Mouse (Mus musculus) MEL (cell line): Measurements from ENCODE around the gene Aff4. TPM values are rescaled to one million over a fixed set of nuclear protein-coding genes. Genes with fewer than 3 reads are reported as not detected.

ENCODE experiments used
- DNase-seq: peaks from one replicate; pipeline ENCODE4 v3.0.0; 2011; ENCODE audit warnings: low read depth, low spot score
- H3K27ac ChIP-seq: 2 replicates; pipeline ENCODE4 v1.5.1; 2012; ENCODE audit warnings: low read depth, mild to moderate bottlenecking, control low read depth, low read length, moderate library complexity; ENCODE audit not compliant: control insufficient read depth
- H3K27me3 ChIP-seq, 2 experiments: fragments of 150-350 bp in 1 of 2; sonication (generic) in 1 of 2; 2 replicates each; pipeline ENCODE4 v1.6.1; 2012; ENCODE audit warnings: low read length in 2 of 2, mild to moderate bottlenecking in 2 of 2, improper control_type of control experiment in 1 of 2, moderate library complexity in 1 of 2; ENCODE audit not compliant: insufficient read depth in 2 of 2, control insufficient read depth in 1 of 2
- H3K36me3 ChIP-seq, 2 experiments: 2 replicates each; pipeline ENCODE4 v1.6.1; 2012 to 2014; ENCODE audit warnings: low read length in 2 of 2, improper control_type of control experiment in 1 of 2, inconsistent platforms in 1 of 2, mild to moderate bottlenecking in 1 of 2; ENCODE audit not compliant: insufficient read depth in 2 of 2, control insufficient read depth in 1 of 2
- H3K4me1 ChIP-seq, 2 experiments: fragments of 150-350 bp in 1 of 2; sonication (generic) in 1 of 2; 2 replicates each; pipeline ENCODE4 v1.6.1; 2012; ENCODE audit warnings: low read length in 2 of 2, improper control_type of control experiment in 1 of 2, mild to moderate bottlenecking in 1 of 2; ENCODE audit not compliant: insufficient read depth in 2 of 2, control insufficient read depth in 1 of 2
- H3K4me3 ChIP-seq, 2 experiments: fragments of 150-350 bp in 1 of 2; sonication (generic) in 1 of 2; 2 replicates each; pipeline ENCODE4 v1.5.1; 2012; ENCODE audit warnings: low read depth in 2 of 2, low read length in 2 of 2, mild to moderate bottlenecking in 2 of 2, moderate library complexity in 2 of 2, control low read depth in 1 of 2, improper control_type of control experiment in 1 of 2; ENCODE audit not compliant: control insufficient read depth in 1 of 2, insufficient read depth in 1 of 2
- H3K79me2 ChIP-seq: 2 replicates; pipeline ENCODE4 v1.6.1; 2012; ENCODE audit warnings: mild to moderate bottlenecking, low read length, moderate library complexity; ENCODE audit not compliant: control insufficient read depth, poor library complexity, insufficient read depth
- H3K9ac ChIP-seq: 2 replicates; pipeline ENCODE4 v1.6.1; 2012; ENCODE audit warnings: low read depth, mild to moderate bottlenecking, control low read depth, low read length, moderate library complexity; ENCODE audit not compliant: control insufficient read depth, poor library complexity, severe bottlenecking
- H3K9me3 ChIP-seq: fragments of 150-350 bp; sonication (generic); replicated peaks from 2 replicates; pipeline ENCODE4 v1.6.1; 2012; ENCODE audit warnings: mild to moderate bottlenecking, low read length, improper control_type of control experiment, moderate library complexity; ENCODE audit not compliant: insufficient read depth
- BHLHE40 ChIP-seq: IDR thresholded peaks from 2 replicates; pipeline ENCODE4 v1.6.1; 2012; ENCODE audit warnings: low read depth, mild to moderate bottlenecking, inconsistent platforms, low read length, improper control_type of control experiment, borderline replicate concordance
- CTCF ChIP-seq, 3 experiments: IDR thresholded peaks in 2 of 3; conservative IDR thresholded peaks in 1 of 3; 2 replicates each; pipeline ENCODE4 v1.5.1; 2011 to 2012; ENCODE audit warnings: low read length in 3 of 3, low read depth in 2 of 3, mild to moderate bottlenecking in 2 of 3, improper control_type of control experiment in 1 of 3, inconsistent platforms in 1 of 3, mixed read lengths in 1 of 3, moderate library complexity in 1 of 3; ENCODE audit not compliant: control insufficient read depth in 1 of 3, insufficient read depth in 1 of 3, poor library complexity in 1 of 3, severe bottlenecking in 1 of 3
- E2F4 ChIP-seq: IDR thresholded peaks from 2 replicates; pipeline ENCODE4 v1.6.1; 2011; ENCODE audit warnings: low read depth, low read length, improper control_type of control experiment, borderline replicate concordance
- EP300 ChIP-seq, 2 experiments: IDR thresholded peaks; 2 replicates each; pipeline ENCODE4 v1.6.1; 2011; ENCODE audit warnings: improper control_type of control experiment in 2 of 2, low read length in 2 of 2, low read depth in 1 of 2, mild to moderate bottlenecking in 1 of 2
- ETS1 ChIP-seq: IDR thresholded peaks from 2 replicates; pipeline ENCODE4 v1.6.1; 2012; ENCODE audit warnings: low read depth, mild to moderate bottlenecking, inconsistent platforms, low read length, improper control_type of control experiment, moderate library complexity
- GABPA ChIP-seq: IDR thresholded peaks from 2 replicates; pipeline ENCODE4 v1.6.1; 2012; ENCODE audit warnings: low read depth, mild to moderate bottlenecking, inconsistent platforms, low read length, improper control_type of control experiment, moderate library complexity
- MAFK ChIP-seq: IDR thresholded peaks from 2 replicates; pipeline ENCODE4 v1.6.1; 2011; ENCODE audit warnings: low read depth, mild to moderate bottlenecking, low read length, improper control_type of control experiment, borderline replicate concordance
- MXI1 ChIP-seq: IDR thresholded peaks from 2 replicates; pipeline ENCODE4 v1.6.1; 2011; ENCODE audit warnings: mild to moderate bottlenecking, low read depth, low read length, improper control_type of control experiment
- MYB ChIP-seq: IDR thresholded peaks from 2 replicates; pipeline ENCODE4 v1.6.1; 2011; ENCODE audit warnings: mild to moderate bottlenecking, low read depth, low read length, improper control_type of control experiment
- MYC ChIP-seq: IDR thresholded peaks from 2 replicates; pipeline ENCODE4 v1.6.1; 2011; ENCODE audit warnings: low read depth, mild to moderate bottlenecking, low read length, improper control_type of control experiment, moderate library complexity
- NELFE ChIP-seq: IDR thresholded peaks from 2 replicates; pipeline ENCODE4 v1.6.1; 2011; ENCODE audit warnings: low read depth, low read length, improper control_type of control experiment
- POLR2AphosphoS2 ChIP-seq: IDR thresholded peaks from 2 replicates; pipeline ENCODE4 v1.6.1; 2011; ENCODE audit warnings: low read length, improper control_type of control experiment
- RAD21 ChIP-seq: IDR thresholded peaks from 2 replicates; pipeline ENCODE4 v1.6.1; 2011; ENCODE audit warnings: mild to moderate bottlenecking, low read depth, low read length, improper control_type of control experiment
- RCOR1 ChIP-seq: IDR thresholded peaks from 2 replicates; pipeline ENCODE4 v1.6.1; 2012; ENCODE audit warnings: low read depth, mild to moderate bottlenecking, inconsistent platforms, low read length, improper control_type of control experiment
- SMC3 ChIP-seq: IDR thresholded peaks from 2 replicates; pipeline ENCODE4 v1.6.1; 2011; ENCODE audit warnings: low read depth, low read length, improper control_type of control experiment
- TAL1 ChIP-seq: IDR thresholded peaks from 2 replicates; pipeline ENCODE4 v1.6.1; 2012; ENCODE audit warnings: mild to moderate bottlenecking, inconsistent platforms, low read length, moderate library complexity, mixed read lengths
- USF1 ChIP-seq: IDR thresholded peaks from 2 replicates; pipeline ENCODE4 v1.6.1; 2014; ENCODE audit warnings: low read depth, mild to moderate bottlenecking, inconsistent platforms, low read length, improper control_type of control experiment, moderate library complexity
- ZKSCAN1 ChIP-seq: IDR thresholded peaks from 2 replicates; pipeline ENCODE4 v1.6.1; 2012; ENCODE audit warnings: low read depth, mild to moderate bottlenecking, inconsistent platforms, low read length, improper control_type of control experiment, moderate library complexity
- ZMIZ1 ChIP-seq: IDR thresholded peaks from 2 replicates; pipeline ENCODE4 v1.6.1; 2012; ENCODE audit warnings: low read depth, mild to moderate bottlenecking, inconsistent platforms, low read length, improper control_type of control experiment, moderate library complexity
- polyA plus RNA-seq, 2 experiments: library from polyadenylated mRNA; stranded (reverse) in 1 of 2; unstranded in 1 of 2; fragments of >175 nt in 1 of 2; fragments of >200 nt in 1 of 2; gene quantifications; 2 replicates each; pipeline versions ENCODE4 v1.2.1 to v1.2.4; 2012; ENCODE audit warnings: low replicate concordance in 2 of 2, low read depth in 1 of 2; ENCODE audit not compliant: insufficient read length in 2 of 2, insufficient read depth in 1 of 2, missing spikeins in 1 of 2
- total RNA-seq: library from RNA; depleted of rRNA; stranded (reverse); fragments of 300-350 nt; gene quantifications from 2 replicates; pipeline ENCODE4 v1.2.3, GENCODE M21; 2012

Aff4 gene
- total and polyA plus RNA-seq, 3 experiments: 29.0 to 268 (median 47.7) TPM

DNA sequence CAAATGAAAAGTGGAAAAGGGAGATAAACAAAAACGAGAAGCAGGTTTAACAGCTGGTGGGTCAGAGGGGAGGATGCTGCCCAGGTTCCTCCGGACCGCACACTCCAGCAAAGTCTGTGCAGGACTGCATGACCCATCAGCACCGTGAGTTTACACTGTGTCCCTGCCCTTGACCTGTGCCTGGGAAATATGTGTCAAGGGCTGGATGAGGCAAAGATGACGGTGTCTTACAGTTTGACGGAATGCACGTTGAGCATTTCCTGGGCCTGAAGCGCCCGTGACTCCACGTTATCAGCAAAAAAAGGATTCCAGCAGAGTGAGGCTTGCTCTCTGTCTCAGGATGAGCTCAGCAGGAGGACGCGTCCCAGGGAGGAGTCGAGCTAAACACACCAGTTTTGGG lies 94.9 kb downstream of the Aff4 start:
- Histone ChIP-seq H3K79me2 (no peaks in the 10 kb centered on the region), H3K36me3 (peaks cover 0 to 7% of the 10 kb centered on the region in 2 experiments; a peak in 2 of 4 replicates), H3K27me3 (peaks cover 5 to 8% of the 10 kb centered on the region in 2 experiments), H3K9me3 (no peaks in the 10 kb centered on the region), H3K4me3 (no peak overlapping the region), H3K27ac (no peak overlapping the region), H3K9ac (no peak overlapping the region), H3K4me1 (peaks cover 0 to 16% of the 10 kb centered on the region in 2 experiments; a peak in 2 of 4 replicates)
- TF ChIP-seq MYC (no peak), ZKSCAN1 (no peak), TAL1 (no peak), MXI1 (no peak), RAD21 (no peak), NELFE (no peak), ZMIZ1 (no peak), CTCF (IDR thresholded peaks at IDR 0.05 in 2 of 3, conservative IDR thresholded peaks at IDR 0.05 in 1 of 3; ENCODE audit: control insufficient read depth in 1 of 3, insufficient read depth in 1 of 3, low read depth in 2 of 3, low read length in 3 of 3, poor library complexity in 1 of 3, severe bottlenecking in 1 of 3) (no peak), USF1 (no peak), SMC3 (no peak), BHLHE40 (no peak), E2F4 (no peak), MAFK (no peak), MYB (no peak), RCOR1 (no peak), EP300 (IDR thresholded peaks at IDR 0.05; ENCODE audit: low read depth in 1 of 2, low read length in 2 of 2) (no peak), GABPA (no peak)
- DNase-seq: no peak

- Histone ChIP-seq H3K9ac (no peak overlapping the region), H3K36me3 (peaks cover 0 to 5% of the 10 kb centered on the region in 2 experiments; a peak in 2 of 4 replicates), H3K4me1 (peaks cover 0 to 13% of the 10 kb centered on the region in 2 experiments; a peak in 2 of 4 replicates), H3K27ac (no peak overlapping the region), H3K4me3 (no peak overlapping the region), H3K9me3 (no peaks in the 10 kb centered on the region), H3K79me2 (no peaks in the 10 kb centered on the region)
- DNase-seq: no peak
- no peak for TF ChIP-seq ETS1
- TF ChIP-seq POLR2AphosphoS2: no peak
- TF ChIP-seq TAL1: no peak
- TF ChIP-seq RAD21: no peak
- no peak for TF ChIP-seq ZMIZ1
- no peak for TF ChIP-seq RCOR1
- no peak for TF ChIP-seq SMC3
- TF ChIP-seq, all 39 proteins: peak for 0
- H3K27me3 ChIP-seq: peaks cover 9 to 14% of the 10 kb centered on the region in 2 experiments
Measured at GRCm38 (mm10) chr11:53446183-53446582, 95.5 kb downstream of the Aff4 start.
